Mouse (Mus musculus) ES-CJ7 (cell line): ENCODE data around the gene Trim33.

Experiments used
- DNase-seq: peaks from one replicate; pipeline ENCODE4 v3.0.0; 2011; ENCODE audit warnings: low read depth, low spot score

The Trim33 gene

DNA sequence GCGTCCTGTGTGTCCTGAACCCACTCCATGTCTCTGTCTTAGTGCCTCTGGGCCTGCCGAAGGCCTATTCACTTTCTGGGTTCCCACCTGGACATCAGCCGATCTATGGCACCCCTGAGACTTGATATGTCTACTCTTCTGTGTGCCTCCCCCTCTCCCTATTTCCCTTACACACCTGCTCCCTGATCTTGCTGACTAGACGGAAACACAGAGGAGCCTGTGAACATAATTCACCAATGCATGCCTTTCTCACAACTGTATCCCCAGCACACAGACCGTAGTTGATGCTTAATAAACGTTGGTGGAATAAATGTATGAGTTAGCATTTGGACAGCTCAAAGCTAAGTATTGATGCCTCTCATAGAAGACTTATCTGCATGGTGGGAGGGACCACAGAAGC is 121.7 kb downstream of the Trim33 start:
- DNase-seq = no peak

GRCm38 (mm10) chr3:103401342-103402098 is 122.4 kb downstream of the Trim33 start:
- DNase-seq = no peak

DNA sequence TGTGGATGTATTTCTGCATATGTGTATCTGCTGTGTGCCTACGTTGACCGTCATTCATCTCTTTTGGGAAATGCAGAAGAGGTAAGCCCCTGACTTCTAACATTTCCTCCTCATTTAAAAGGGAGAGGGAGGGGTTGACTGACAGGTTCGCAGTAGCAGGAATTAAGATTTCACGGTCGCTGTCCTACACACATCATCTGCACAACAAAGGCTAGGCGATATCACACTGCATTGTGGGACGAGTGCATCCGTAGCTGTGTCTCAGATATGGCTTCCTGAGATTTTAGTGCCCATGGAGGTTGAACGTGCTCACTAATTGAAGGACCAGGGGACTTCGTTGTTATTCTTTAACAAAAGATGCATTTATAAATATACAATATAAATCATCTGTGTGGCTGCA is 123.1 kb downstream of the Trim33 start:
- DNase-seq = no peak

DNA sequence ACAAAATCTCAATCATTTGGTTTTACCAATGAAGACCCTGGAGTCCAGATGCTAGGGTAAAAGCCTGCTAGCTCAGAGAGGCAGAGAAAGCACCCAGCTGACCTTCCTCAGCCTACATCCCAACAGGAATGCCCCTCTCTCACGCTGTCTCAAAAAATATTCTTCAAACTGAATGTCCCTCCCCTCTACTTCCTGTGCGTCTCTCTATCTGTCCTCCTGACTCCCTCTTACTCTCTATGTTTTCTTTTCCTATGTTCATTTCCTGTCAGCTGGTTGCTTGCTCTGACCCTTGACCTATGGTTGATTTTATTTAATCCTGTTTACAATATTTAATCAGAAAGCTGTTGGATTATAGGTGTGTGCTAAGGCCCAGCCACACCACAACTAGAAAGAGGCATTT is 126.0 kb downstream of the Trim33 start:
- no peak for DNase-seq

DNA sequence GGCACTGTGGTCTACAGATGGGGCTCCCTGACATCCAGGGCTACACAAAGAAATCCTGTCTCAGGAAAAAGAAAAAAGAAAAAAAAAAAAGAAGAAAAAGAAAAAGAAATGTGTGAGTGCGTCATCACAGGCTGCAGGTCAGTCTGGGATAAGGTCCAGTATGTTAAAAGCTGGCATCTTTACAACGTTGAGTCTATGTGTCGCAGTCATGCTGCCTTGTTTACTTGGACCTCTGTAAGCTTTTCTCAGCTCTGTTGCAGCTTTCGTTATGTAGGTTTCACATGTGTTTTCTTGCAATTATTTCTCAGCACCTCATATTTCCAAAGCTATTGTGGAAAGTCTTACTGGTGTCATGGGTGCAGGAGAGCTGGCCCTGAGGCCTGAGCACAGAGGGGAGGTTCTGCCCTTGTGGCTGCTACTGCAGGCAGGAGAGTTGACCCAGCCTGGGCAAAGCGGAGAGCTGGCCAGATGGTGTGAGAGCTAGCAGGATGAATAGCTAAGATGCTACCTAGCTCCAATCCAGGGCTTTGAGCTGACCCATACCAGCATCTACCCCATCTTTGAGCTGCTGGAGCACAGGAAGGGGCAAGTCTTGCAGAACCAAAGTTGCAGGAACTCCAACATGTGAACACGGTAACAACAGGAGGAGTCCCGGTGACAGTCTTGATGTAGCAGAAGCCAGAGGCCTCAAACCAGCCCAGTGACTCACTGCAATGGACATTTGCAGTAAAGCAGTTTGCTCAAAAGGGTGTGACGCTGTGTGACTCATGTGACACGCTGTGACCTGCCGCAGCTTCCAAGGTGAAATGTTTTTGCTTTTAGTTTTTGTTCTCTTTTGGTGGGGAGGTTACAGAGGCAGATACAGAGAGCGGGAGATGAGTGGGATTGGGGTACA is 127.0 kb downstream of the Trim33 start:
- DNase-seq = no peak
